Mouse (Mus musculus): ENCODE results near the gene Pdzrn3. TPM values are rescaled to one million over a fixed set of nuclear protein-coding genes. Genes with fewer than 3 reads are reported as not detected.

The Pdzrn3 gene
- total RNA-seq, 1 experiment from 2014 or later = not detected

DNA sequence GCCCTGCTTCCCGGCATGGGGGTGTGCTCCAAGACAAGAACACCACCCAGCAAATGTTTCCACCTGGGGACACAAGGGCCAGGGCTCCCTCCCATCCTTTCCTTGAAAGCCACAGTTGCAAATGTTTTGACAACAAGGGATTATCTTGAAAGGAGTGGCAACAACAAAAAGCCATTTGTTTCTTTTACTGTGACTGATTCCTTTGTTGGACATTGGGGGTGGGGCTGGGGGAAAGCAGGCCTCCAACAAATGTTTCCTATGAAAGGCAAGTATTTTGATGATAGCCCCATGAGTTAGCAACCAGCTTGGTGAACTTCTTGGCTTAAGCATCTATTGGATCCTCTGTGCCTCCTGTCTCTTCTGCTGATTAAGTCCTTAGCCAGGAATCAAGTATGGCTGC, 109.4 kb downstream of the Pdzrn3 start:
- ATAC-seq (replicated peaks; ENCODE audit: low read depth, poor library complexity, severe bottlenecking) = no peak

DNA sequence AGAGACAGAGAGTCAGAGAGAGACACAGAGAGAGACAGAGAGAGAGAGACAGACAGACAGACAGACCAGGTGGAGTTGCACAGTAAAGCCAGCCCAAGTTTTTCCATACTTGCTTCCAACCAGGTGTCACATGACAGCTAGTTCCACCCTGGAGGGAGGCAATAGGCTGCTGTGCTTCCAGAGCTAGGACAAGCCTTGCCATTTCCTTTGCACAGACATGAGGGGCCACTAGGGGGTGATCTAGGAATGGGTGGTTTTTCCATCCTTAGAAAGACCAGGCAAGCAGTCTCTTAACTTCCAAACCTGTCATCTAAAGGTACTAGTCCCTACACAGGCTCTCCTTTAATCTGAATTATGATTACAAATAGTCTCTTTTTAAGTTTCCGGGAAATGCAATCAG, 110.9 kb downstream of the Pdzrn3 start:
- ATAC-seq (replicated peaks; ENCODE audit: low read depth, poor library complexity, severe bottlenecking) = peak; percentile 71

- ATAC-seq (replicated peaks; ENCODE audit: low read depth, poor library complexity, severe bottlenecking) = no peak
Observed at GRCm38 (mm10) chr6:101263544-101263943, 114.2 kb downstream of the Pdzrn3 start.

DNA sequence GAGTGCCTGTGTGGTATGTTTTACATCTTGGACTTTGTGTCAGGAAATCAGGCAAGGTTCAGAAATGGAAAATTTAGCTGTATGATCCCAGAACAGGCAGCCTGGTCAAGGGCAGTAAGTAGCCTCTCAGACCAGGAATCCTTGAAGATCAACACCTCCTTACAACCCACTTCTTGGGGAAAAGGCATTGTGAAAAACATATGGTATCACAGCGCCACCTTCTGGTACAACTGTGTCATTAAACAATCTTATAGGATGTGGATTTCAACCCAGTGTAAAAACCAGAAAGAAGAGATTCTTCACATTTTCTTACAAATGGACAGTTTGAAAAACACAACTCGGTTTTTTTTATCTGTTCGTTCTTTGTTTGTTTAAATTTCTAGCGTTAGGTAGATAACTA, 116.2 kb downstream of the Pdzrn3 start:
- peak; percentile 77; the same call in 1 of the 2 replicates for ATAC-seq (replicated peaks; ENCODE audit: low read depth, poor library complexity, severe bottlenecking)

DNA sequence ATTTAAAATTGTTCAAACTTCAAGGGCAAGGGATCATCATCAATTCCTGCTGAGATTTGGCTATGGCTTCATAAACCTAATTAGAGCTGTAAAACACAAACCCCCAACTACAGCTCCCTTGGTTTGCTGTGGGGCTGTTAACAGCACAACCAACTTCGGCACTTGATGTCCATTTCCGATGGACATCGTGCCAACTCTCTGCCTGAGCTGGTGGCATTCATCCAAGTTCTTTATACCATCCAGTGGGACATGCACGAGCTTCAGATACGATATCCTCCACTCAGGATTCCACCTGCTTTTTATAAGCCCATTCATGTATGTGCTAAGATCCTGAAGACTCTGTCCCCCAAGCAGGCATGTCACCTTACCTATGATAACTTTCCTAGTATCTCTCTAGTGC, 118.3 kb downstream of the Pdzrn3 start:
- no peak for ATAC-seq (replicated peaks; ENCODE audit: low read depth, poor library complexity, severe bottlenecking)

GRCm38 (mm10) chr6:101257418-101257817, 120.3 kb downstream of the Pdzrn3 start:
- no peak for ATAC-seq (replicated peaks; ENCODE audit: low read depth, poor library complexity, severe bottlenecking)

DNA sequence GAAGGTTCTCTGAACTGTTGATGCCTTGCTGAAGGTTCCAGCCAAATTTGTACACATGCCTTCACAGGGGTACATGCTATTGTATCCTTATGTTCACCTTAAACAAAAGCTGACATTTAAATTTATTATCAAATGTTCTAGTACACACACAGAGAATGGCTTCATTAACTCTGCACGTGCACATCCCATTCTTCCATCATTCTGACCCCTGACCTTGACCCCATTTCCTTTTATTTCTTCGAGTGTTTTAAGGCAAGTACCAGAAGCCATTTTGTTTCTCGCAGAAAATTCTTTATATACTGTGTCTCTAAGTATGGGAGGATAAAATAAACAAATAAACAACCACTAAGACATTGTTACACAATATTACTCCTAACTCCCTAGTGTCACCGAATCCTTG, 123.0 kb downstream of the Pdzrn3 start:
- no peak for ATAC-seq (replicated peaks; ENCODE audit: low read depth, poor library complexity, severe bottlenecking)

DNA sequence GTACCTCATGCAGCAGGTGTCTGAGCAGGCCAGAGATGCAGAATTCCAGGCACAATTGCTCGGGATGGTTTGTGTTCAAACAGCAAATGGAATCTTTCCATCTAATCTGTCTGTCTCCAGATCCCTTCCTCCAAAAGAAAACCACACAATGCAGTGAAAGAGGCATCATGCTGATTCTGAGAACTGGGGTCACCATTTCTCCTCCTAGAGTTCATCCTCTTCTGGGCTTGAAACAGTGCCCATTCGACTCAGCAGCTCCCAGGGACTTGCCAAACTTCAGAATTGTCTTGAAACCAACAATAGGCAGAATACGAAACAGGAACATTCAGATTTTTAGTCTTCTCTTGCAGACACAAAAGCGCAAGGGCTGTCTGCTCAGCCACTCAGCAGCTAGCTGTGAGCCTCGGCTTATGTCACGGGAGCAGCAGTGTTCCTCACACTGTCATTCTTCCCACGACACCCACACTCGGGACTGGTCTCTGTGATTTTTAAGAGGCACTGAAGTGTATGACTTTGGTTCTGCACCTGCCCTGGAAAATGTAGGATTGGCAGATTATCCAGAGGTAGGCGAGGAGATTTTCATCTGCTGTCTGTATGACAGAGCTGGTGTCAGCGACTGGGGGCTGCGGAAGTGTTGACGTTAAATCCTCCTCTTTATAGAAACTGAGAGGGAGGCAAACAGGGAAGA, 125.6 kb downstream of the Pdzrn3 start:
- ATAC-seq (replicated peaks; ENCODE audit: low read depth, poor library complexity, severe bottlenecking) = no peak

DNA sequence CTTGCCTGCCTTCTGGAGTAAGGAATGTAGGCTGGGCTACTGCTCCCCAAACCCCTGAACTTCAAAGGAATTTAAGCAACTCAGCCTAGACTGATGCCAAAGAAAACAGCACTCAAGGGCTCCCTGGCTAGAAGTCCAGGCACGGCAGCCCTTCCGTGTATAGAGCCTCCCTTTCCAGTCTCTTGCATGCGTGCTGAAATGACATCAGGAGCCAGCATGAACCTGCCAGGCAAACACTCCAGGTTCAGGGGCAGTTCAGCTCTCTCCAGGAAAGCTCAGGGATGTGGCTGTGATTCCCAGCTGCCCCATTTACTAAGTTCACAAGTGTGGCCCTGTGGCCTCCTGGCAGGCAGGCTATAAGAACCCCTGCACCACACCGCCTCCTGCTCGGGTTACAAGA, 126.5 kb downstream of the Pdzrn3 start:
- ATAC-seq (replicated peaks; ENCODE audit: low read depth, poor library complexity, severe bottlenecking) = no peak

DNA sequence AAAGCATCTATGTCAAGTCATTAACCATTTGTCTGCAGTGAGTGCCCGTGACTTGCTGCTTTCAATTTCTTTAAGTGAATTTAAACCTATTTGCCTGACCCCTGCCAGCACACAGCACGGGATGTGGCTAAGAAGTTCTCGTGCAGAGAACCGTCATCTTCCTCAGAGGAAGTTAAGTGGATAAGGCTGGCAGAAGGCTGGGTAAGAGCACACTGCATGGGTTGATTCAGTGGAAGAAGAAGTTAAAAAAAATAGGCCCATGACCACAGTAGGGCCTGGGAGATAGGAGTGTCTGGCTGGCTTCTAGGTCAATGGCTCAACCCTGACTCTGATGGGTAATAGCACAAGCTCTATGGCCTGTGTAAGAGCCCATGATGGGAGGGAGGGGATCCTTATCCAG, 131.6 kb downstream of the Pdzrn3 start:
- ATAC-seq (replicated peaks; ENCODE audit: low read depth, poor library complexity, severe bottlenecking) = peak; percentile 63

- ATAC-seq (replicated peaks; ENCODE audit: low read depth, poor library complexity, severe bottlenecking) = no peak
Observed at GRCm38 (mm10) chr6:101244355-101244754, 133.3 kb downstream of the Pdzrn3 start.

- ATAC-seq (replicated peaks; ENCODE audit: low read depth, poor library complexity, severe bottlenecking) = no peak
Observed at GRCm38 (mm10) chr6:101243189-101243815, 134.4 kb downstream of the Pdzrn3 start.

DNA sequence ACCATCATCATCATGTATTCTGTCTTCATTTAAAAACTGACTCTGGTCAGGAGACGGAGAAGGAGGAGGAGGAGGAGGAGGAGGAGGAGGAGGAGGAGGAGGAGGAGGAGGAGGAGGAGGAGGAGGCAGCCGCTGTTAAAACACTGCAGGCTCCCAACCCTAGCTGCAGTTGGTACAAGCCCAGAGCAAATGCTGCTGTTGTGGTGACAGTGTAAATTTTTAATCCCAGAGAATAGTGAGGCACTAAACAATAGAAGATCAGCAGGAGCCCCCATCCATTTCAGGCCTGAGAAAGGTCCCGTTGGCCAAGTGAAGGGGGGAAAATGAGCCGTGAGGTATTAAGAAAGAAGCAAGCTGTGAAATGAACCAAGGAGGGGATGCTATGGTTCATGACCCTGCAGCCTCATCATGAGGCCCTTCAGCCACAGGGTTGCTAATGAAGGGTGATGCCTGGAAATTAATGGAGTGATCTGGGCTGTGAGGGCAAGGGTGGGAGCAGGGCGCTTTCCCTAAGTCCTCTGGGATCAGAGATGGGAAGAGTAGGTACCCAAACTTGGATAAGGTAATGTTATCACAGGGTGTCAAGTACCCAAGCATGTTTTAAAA, 141.0 kb downstream of the Pdzrn3 start:
- no peak for ATAC-seq (replicated peaks; ENCODE audit: low read depth, poor library complexity, severe bottlenecking)

DNA sequence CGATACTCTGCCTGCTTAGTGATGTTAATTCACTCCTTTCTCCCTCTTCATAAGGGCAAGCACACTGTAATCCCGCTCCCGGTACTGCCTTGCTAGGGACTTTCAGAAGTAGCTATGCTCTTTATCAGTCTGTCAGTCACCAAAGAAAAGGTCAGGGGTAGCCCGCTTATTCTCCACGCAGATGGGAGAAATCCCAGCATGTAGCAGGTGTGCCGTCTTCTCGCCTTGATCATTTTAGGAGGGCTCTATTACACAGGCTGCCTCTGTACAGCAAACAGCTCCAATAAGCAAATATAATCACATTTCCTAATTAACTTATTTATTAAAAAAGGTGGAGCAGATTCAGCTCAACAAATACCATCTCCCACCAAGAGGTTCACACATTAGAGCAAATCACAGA, 141.5 kb downstream of the Pdzrn3 start:
- no peak for ATAC-seq (replicated peaks; ENCODE audit: low read depth, poor library complexity, severe bottlenecking)

- ATAC-seq (replicated peaks; ENCODE audit: low read depth, poor library complexity, severe bottlenecking) = no peak
Observed at GRCm38 (mm10) chr6:101234349-101234748, 143.3 kb downstream of the Pdzrn3 start.

DNA sequence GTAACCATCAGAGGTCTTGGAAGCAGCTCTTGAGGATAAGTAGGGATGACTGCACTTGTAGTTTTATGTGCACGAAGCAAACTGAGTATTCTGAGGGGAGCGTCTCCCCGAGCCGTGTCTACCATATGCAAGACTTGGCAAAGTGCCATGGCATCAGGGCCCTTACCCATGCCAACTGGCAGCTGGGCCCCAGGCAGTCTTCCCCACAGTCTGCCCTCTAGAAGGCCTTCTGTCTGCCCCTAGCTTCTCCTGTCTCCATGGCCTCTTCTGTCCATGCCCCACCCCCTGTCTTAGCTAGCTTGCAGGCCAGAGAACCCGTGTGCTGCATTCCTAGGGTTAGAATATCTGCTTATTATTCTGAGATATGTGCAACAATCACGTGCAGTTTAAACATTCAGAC, 144.0 kb downstream of the Pdzrn3 start:
- no peak for ATAC-seq (replicated peaks; ENCODE audit: low read depth, poor library complexity, severe bottlenecking)

- no peak for ATAC-seq (replicated peaks; ENCODE audit: low read depth, poor library complexity, severe bottlenecking)
Observed at GRCm38 (mm10) chr6:101227294-101227855, 150.3 kb downstream of the Pdzrn3 start.

- ATAC-seq (replicated peaks; ENCODE audit: low read depth, poor library complexity, severe bottlenecking) = no peak
Observed at GRCm38 (mm10) chr6:101220307-101220706, 157.4 kb downstream of the Pdzrn3 start.

GRCm38 (mm10) chr6:101219004-101219403, 158.7 kb downstream of the Pdzrn3 start:
- ATAC-seq (replicated peaks; ENCODE audit: low read depth, poor library complexity, severe bottlenecking) = no peak

DNA sequence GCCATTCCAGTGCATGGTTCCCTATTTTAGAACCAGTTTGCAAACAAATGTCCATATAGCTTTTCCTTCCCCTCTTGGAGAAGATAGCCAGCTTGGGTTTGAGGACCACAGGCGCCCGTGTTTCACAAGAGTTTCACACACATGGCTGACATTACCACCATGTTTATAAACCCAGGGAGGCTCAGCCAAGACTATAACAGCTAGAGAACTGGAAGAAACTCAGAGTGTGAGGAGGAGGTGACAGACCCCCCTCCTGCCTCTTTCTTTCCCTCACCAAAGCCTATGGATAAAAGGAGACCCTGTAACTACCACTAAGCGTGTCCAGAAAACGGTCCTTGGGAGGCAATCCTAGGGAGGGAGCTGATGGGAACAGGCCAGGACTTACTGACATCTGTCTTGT, 159.5 kb downstream of the Pdzrn3 start:
- no peak for ATAC-seq (replicated peaks; ENCODE audit: low read depth, poor library complexity, severe bottlenecking)

DNA sequence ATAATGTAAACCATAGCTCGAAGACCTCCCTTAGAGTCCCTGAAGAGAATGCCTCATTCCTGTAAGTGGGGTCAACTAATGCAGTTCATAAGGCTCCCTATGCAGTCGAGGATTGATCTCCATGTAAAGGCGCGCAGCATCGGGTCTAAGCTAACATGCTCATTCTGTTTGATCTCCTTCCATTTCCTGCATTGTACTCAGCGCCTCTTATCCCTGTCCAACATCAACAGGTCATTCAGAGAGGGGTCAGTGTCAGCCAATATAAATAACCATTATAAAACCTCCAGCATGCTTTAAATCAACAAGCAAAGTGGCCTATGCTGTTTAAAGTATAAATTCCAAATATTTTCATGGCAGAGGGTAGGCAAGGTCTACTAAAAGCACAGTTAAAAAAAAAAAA, 159.9 kb downstream of the Pdzrn3 start:
- ATAC-seq (replicated peaks; ENCODE audit: low read depth, poor library complexity, severe bottlenecking) = no peak
